Mouse (Mus musculus): ENCODE measurements at regions not wholly inside any gene's neighbourhood (a gene's known extent, or its start where the extent isn't known, plus 50 kb on each side); places are given as distances from the start of the nearest gene placed in this dataset.

GRCm38 (mm10) chr16:93158526-93159226, 332.7 kb upstream of the Runx1 start:
- no peaks in the 10 kb centered on the region for H3K36me3 ChIP-seq (ENCODE audit: control insufficient read depth, insufficient read depth, low read length)
- TF ChIP-seq CTCF (IDR thresholded peaks at IDR 0.05; ENCODE audit: control insufficient read depth, insufficient read depth, insufficient replicate concordance, low read depth, low read length): peak; percentile 82
- no peak for TF ChIP-seq POLR2A (IDR thresholded peaks at IDR 0.05; ENCODE audit: control insufficient read depth, low read depth, low read length)
- no peak overlapping the region for H3K27ac ChIP-seq (ENCODE audit: control insufficient read depth, insufficient read depth, low read depth, low read length)
- H3K27me3 ChIP-seq (ENCODE audit: control insufficient read depth, insufficient read depth, low read length): no peaks in the 10 kb centered on the region
- no peak overlapping the region for H3K4me3 ChIP-seq (ENCODE audit: control insufficient read depth, low read depth, low read length)
- H3K4me1 ChIP-seq (ENCODE audit: control insufficient read depth, insufficient read depth, low read length): no peaks in the 10 kb centered on the region

- no peak for TF ChIP-seq CTCF (IDR thresholded peaks at IDR 0.05; ENCODE audit: control insufficient read depth, insufficient read depth, insufficient replicate concordance, low read depth, low read length)
- TF ChIP-seq POLR2A (IDR thresholded peaks at IDR 0.05; ENCODE audit: control insufficient read depth, low read depth, low read length): no peak
- Histone ChIP-seq H3K27ac (ENCODE audit: control insufficient read depth, insufficient read depth, low read depth, low read length) (no peak overlapping the region), H3K27me3 (ENCODE audit: control insufficient read depth, insufficient read depth, low read length) (no peaks in the 10 kb centered on the region), H3K4me3 (ENCODE audit: control insufficient read depth, low read depth, low read length) (no peak overlapping the region), H3K4me1 (ENCODE audit: control insufficient read depth, insufficient read depth, low read length) (no peaks in the 10 kb centered on the region), H3K36me3 (ENCODE audit: control insufficient read depth, insufficient read depth, low read length) (no peaks in the 10 kb centered on the region)
Observed at GRCm38 (mm10) chr16:93153545-93154329, 327.8 kb upstream of the Runx1 start.

- Histone ChIP-seq H3K4me3 (ENCODE audit: control insufficient read depth, low read depth, low read length) (no peak overlapping the region), H3K36me3 (ENCODE audit: control insufficient read depth, insufficient read depth, low read length) (no peaks in the 10 kb centered on the region), H3K4me1 (ENCODE audit: control insufficient read depth, insufficient read depth, low read length) (no peaks in the 10 kb centered on the region), H3K27me3 (ENCODE audit: control insufficient read depth, insufficient read depth, low read length) (no peaks in the 10 kb centered on the region), H3K27ac (ENCODE audit: control insufficient read depth, insufficient read depth, low read depth, low read length) (no peak overlapping the region)
- TF ChIP-seq POLR2A (IDR thresholded peaks at IDR 0.05; ENCODE audit: control insufficient read depth, low read depth, low read length) (no peak), CTCF (IDR thresholded peaks at IDR 0.05; ENCODE audit: control insufficient read depth, insufficient read depth, insufficient replicate concordance, low read depth, low read length) (no peak)
Observed at GRCm38 (mm10) chr16:93152765-93153489, 327.0 kb upstream of the Runx1 start.

GRCm38 (mm10) chr16:93152057-93152456, 326.1 kb upstream of the Runx1 start:
- Histone ChIP-seq H3K27ac (ENCODE audit: control insufficient read depth, insufficient read depth, low read depth, low read length) (no peak overlapping the region), H3K27me3 (ENCODE audit: control insufficient read depth, insufficient read depth, low read length) (no peaks in the 10 kb centered on the region), H3K4me3 (ENCODE audit: control insufficient read depth, low read depth, low read length) (no peak overlapping the region), H3K36me3 (ENCODE audit: control insufficient read depth, insufficient read depth, low read length) (no peaks in the 10 kb centered on the region), H3K4me1 (ENCODE audit: control insufficient read depth, insufficient read depth, low read length) (no peaks in the 10 kb centered on the region)
- TF ChIP-seq POLR2A (IDR thresholded peaks at IDR 0.05; ENCODE audit: control insufficient read depth, low read depth, low read length): no peak
- TF ChIP-seq CTCF (IDR thresholded peaks at IDR 0.05; ENCODE audit: control insufficient read depth, insufficient read depth, insufficient replicate concordance, low read depth, low read length): no peak

- Histone ChIP-seq H3K36me3 (ENCODE audit: control insufficient read depth, insufficient read depth, low read length) (no peaks in the 10 kb centered on the region), H3K27ac (ENCODE audit: control insufficient read depth, insufficient read depth, low read depth, low read length) (no peak overlapping the region), H3K4me3 (ENCODE audit: control insufficient read depth, low read depth, low read length) (no peak overlapping the region), H3K27me3 (ENCODE audit: control insufficient read depth, insufficient read depth, low read length) (no peaks in the 10 kb centered on the region), H3K4me1 (ENCODE audit: control insufficient read depth, insufficient read depth, low read length) (no peaks in the 10 kb centered on the region)
- no peak for TF ChIP-seq POLR2A (IDR thresholded peaks at IDR 0.05; ENCODE audit: control insufficient read depth, low read depth, low read length)
- no peak for TF ChIP-seq CTCF (IDR thresholded peaks at IDR 0.05; ENCODE audit: control insufficient read depth, insufficient read depth, insufficient replicate concordance, low read depth, low read length)
Observed at GRCm38 (mm10) chr16:93151652-93152051, 325.7 kb upstream of the Runx1 start.

- TF ChIP-seq POLR2A (IDR thresholded peaks at IDR 0.05; ENCODE audit: control insufficient read depth, low read depth, low read length) (no peak), CTCF (IDR thresholded peaks at IDR 0.05; ENCODE audit: control insufficient read depth, insufficient read depth, insufficient replicate concordance, low read depth, low read length) (no peak)
- H3K36me3 ChIP-seq (ENCODE audit: control insufficient read depth, insufficient read depth, low read length): no peaks in the 10 kb centered on the region
- H3K4me3 ChIP-seq (ENCODE audit: control insufficient read depth, low read depth, low read length): no peak overlapping the region
- H3K27me3 ChIP-seq (ENCODE audit: control insufficient read depth, insufficient read depth, low read length): no peaks in the 10 kb centered on the region
- H3K4me1 ChIP-seq (ENCODE audit: control insufficient read depth, insufficient read depth, low read length): no peaks in the 10 kb centered on the region
- no peak overlapping the region for H3K27ac ChIP-seq (ENCODE audit: control insufficient read depth, insufficient read depth, low read depth, low read length)
Observed at GRCm38 (mm10) chr16:93150451-93150850, 324.5 kb upstream of the Runx1 start.
